Mouse (Mus musculus) heart, embryonic 14.5 days (tissue): ENCODE results near the gene Msx1. TPM values are rescaled to one million over a fixed set of nuclear protein-coding genes. Genes with fewer than 3 reads are reported as not detected.

Experiments used
- ATAC-seq: fragments of 200-750 bp; cut with Nextera tagmentation; 2 replicates; pipeline ENCODE4 v1.8.0; 2017; ENCODE audit warnings: low read depth, moderate TSS enrichment; ENCODE audit not compliant: insufficient number of reproducible peaks, insufficient read depth, low FRiP score
- H3K27ac ChIP-seq, 2 experiments: fragments of 200-500 bp in 1 of 2; fragments of 300-500 bp in 1 of 2; sonication (generic) in 1 of 2; replicated peaks in 1 of 2; 2 replicates each; pipeline ENCODE4 v1.5.1; 2012 to 2014; ENCODE audit warnings: low read depth in 2 of 2, low read length in 2 of 2, control low read depth in 1 of 2, mild to moderate bottlenecking in 1 of 2, mixed read lengths in 1 of 2; ENCODE audit not compliant: control insufficient read depth in 1 of 2, insufficient read depth in 1 of 2
- H3K27me3 ChIP-seq: fragments of 300-500 bp; sonication (generic); 2 replicates; pipeline ENCODE4 v1.6.1; 2014; ENCODE audit warnings: mild to moderate bottlenecking, low read length, control low read depth; ENCODE audit not compliant: control insufficient read depth, insufficient read depth
- H3K36me3 ChIP-seq: fragments of 300-500 bp; sonication (generic); 2 replicates; pipeline ENCODE4 v1.6.1; 2014; ENCODE audit warnings: mild to moderate bottlenecking, control low read depth, low read length, mixed read lengths; ENCODE audit not compliant: control insufficient read depth, insufficient read depth
- H3K4me1 ChIP-seq, 2 experiments: fragments of 200-500 bp in 1 of 2; fragments of 300-500 bp in 1 of 2; sonication (generic) in 1 of 2; 2 replicates each; pipeline ENCODE4 v1.6.1; 2012 to 2014; ENCODE audit warnings: low read length in 2 of 2, control low read depth in 1 of 2, mixed read lengths in 1 of 2; ENCODE audit not compliant: control insufficient read depth in 2 of 2, insufficient read depth in 2 of 2
- H3K4me2 ChIP-seq: fragments of 300-500 bp; sonication (generic); 2 replicates; pipeline ENCODE4 v1.6.1; 2014; ENCODE audit warnings: mild to moderate bottlenecking, low read length
- H3K4me3 ChIP-seq, 2 experiments: fragments of 200-500 bp in 1 of 2; fragments of 300-500 bp in 1 of 2; sonication (generic) in 1 of 2; 2 replicates each; pipeline ENCODE4 v1.5.1; 2012 to 2014; ENCODE audit warnings: low read length in 2 of 2, mild to moderate bottlenecking in 2 of 2, control low read depth in 1 of 2, low read depth in 1 of 2, moderate library complexity in 1 of 2; ENCODE audit not compliant: control insufficient read depth in 1 of 2, insufficient read depth in 1 of 2
- H3K9ac ChIP-seq: fragments of 300-500 bp; sonication (generic); 2 replicates; pipeline ENCODE4 v1.6.1; 2014; ENCODE audit warnings: mild to moderate bottlenecking, low read length
- H3K9me3 ChIP-seq: fragments of 300-500 bp; sonication (generic); 2 replicates; pipeline ENCODE4 v1.6.1; 2016; ENCODE audit warnings: low read length, control low read depth; ENCODE audit not compliant: control insufficient read depth
- WGBS: fragments of 180-500 bp; shearing (Covaris S2); extraction: QIAGEN DNeasy Blood & Tissue Kit; methylation state at CpG from one replicate; pipeline ENCODE4 v1.1.7; 2014; 5-methylcytosine and 5-hydroxymethylcytosine counted together
- polyA plus RNA-seq: library from polyadenylated mRNA; unstranded; fragments of >200 nt; fragmentation: Nextera tagmentation; extraction: Ambion mirVana; gene quantifications from 2 replicates; pipeline ENCODE4 v1.2.1, GENCODE M21; 2014

Msx1 gene
- polyA plus RNA-seq, 1 experiment from 2014 or later, result 8.7 TPM

GRCm38 (mm10) chr5:37820689-37821088 is 3.7 kb downstream of the Msx1 start:
- Histone ChIP-seq H3K36me3 (no peaks in the 10 kb centered on the region), H3K9me3 (no peaks in the 10 kb centered on the region), H3K4me1 (peaks cover 3 to 21% of the 10 kb centered on the region in 2 experiments; a peak in 2 of 4 replicates), H3K27me3 (peaks cover 92% of the 10 kb centered on the region), H3K4me2 (no peak overlapping the region), H3K9ac (no peak overlapping the region), H3K27ac (no peak overlapping the region), H3K4me3 (no peak overlapping the region)
- no peak for ATAC-seq
- 40% methylated on average over 8 of the region's 8 CpGs for WGBS

- no peak overlapping the region for H3K4me3 ChIP-seq
- H3K27ac ChIP-seq, result no peak overlapping the region
- H3K9me3 ChIP-seq, result no peaks in the 10 kb centered on the region
- 26% methylated on average over 3 of the region's 3 CpGs for WGBS
- H3K4me1 ChIP-seq, result peaks cover 3 to 21% of the 10 kb centered on the region in 2 experiments; a peak in 2 of 4 replicates
- H3K36me3 ChIP-seq, result no peaks in the 10 kb centered on the region
- H3K9ac ChIP-seq, result no peak overlapping the region
- no peak for ATAC-seq
- H3K27me3 ChIP-seq, result peaks cover 92% of the 10 kb centered on the region
- no peak overlapping the region for H3K4me2 ChIP-seq
Observed at GRCm38 (mm10) chr5:37819971-37820370, 4.4 kb downstream of the Msx1 start.

GRCm38 (mm10) chr5:37819541-37819940 is 4.8 kb downstream of the Msx1 start:
- Histone ChIP-seq H3K4me1 (peaks cover 3 to 21% of the 10 kb centered on the region in 2 experiments; a peak in 2 of 4 replicates), H3K9ac (no peak overlapping the region), H3K9me3 (no peaks in the 10 kb centered on the region), H3K36me3 (no peaks in the 10 kb centered on the region), H3K4me3 (no peak overlapping the region), H3K27me3 (peaks cover 92% of the 10 kb centered on the region), H3K27ac (no peak overlapping the region), H3K4me2 (no peak overlapping the region)
- WGBS, result 34% methylated on average over 5 of the region's 5 CpGs
- ATAC-seq, result no peak

GRCm38 (mm10) chr5:37818533-37819215 is 5.7 kb downstream of the Msx1 start:
- H3K9ac ChIP-seq, result no peak overlapping the region
- no peaks in the 10 kb centered on the region for H3K36me3 ChIP-seq
- WGBS, result 8% methylated on average over 25 of the region's 25 CpGs
- no peak overlapping the region for H3K4me3 ChIP-seq
- no peaks in the 10 kb centered on the region for H3K9me3 ChIP-seq
- H3K27me3 ChIP-seq, result peaks cover 93% of the 10 kb centered on the region
- peaks cover 3 to 17% of the 10 kb centered on the region in 2 experiments; a peak in 2 of 4 replicates for H3K4me1 ChIP-seq
- no peak overlapping the region for H3K4me2 ChIP-seq
- H3K27ac ChIP-seq, result no peak overlapping the region
- no peak for ATAC-seq

- no peaks in the 10 kb centered on the region for H3K9me3 ChIP-seq
- H3K4me1 ChIP-seq, result peaks cover 3 to 15% of the 10 kb centered on the region in 2 experiments; a peak in 2 of 4 replicates
- no peaks in the 10 kb centered on the region for H3K36me3 ChIP-seq
- H3K4me3 ChIP-seq, result peak overlapping the region in 1 of 2 experiments; percentile 23; a peak in 2 of 4 replicates
- H3K4me2 ChIP-seq, result peak overlapping the region; percentile 46
- H3K27ac ChIP-seq, result no peak overlapping the region
- H3K27me3 ChIP-seq, result peaks cover 92% of the 10 kb centered on the region
- H3K9ac ChIP-seq, result no peak overlapping the region
- no peak for ATAC-seq
- WGBS, result 7% methylated on average over 34 of the region's 34 CpGs
Observed at GRCm38 (mm10) chr5:37817658-37818532, 6.5 kb downstream of the Msx1 start.

- Histone ChIP-seq H3K4me3 (peak overlapping the region; percentile 10 to 23; a peak in 2 of 4 replicates), H3K27ac (no peak overlapping the region), H3K9me3 (no peaks in the 10 kb centered on the region), H3K36me3 (no peaks in the 10 kb centered on the region), H3K27me3 (peaks cover 85% of the 10 kb centered on the region), H3K4me2 (peak overlapping the region; percentile 46), H3K4me1 (peaks cover 3 to 15% of the 10 kb centered on the region in 2 experiments; a peak in 2 of 4 replicates), H3K9ac (no peak overlapping the region)
- no peak for ATAC-seq
- under 1% methylated on average over 43 of the region's 46 CpGs for WGBS
Observed at GRCm38 (mm10) chr5:37816907-37817657, 7.3 kb downstream of the Msx1 start.

GRCm38 (mm10) chr5:37815909-37816308 is 8.5 kb downstream of the Msx1 start:
- 87% methylated on average over 4 of the region's 4 CpGs for WGBS
- H3K4me1 ChIP-seq, result peaks cover 0 to 15% of the 10 kb centered on the region in 2 experiments; a peak in 2 of 4 replicates
- no peak for ATAC-seq

More at GRCm38 (mm10) chr5:37815909-37816308, 8.5 kb downstream of the Msx1 start:
- no peak overlapping the region for H3K4me2 ChIP-seq
- H3K9ac ChIP-seq, result no peak overlapping the region
- no peak overlapping the region for H3K4me3 ChIP-seq
- H3K9me3 ChIP-seq, result no peaks in the 10 kb centered on the region; the same call in 1 of the 2 replicates
- H3K27ac ChIP-seq, result no peak overlapping the region
- peaks cover 76% of the 10 kb centered on the region for H3K27me3 ChIP-seq
- no peaks in the 10 kb centered on the region for H3K36me3 ChIP-seq
